Mouse (Mus musculus) ES-Bruce4 (cell line): ENCODE measurements around the gene Ltbp1. TPM values are rescaled to one million over a fixed set of nuclear protein-coding genes. Genes with fewer than 3 reads are reported as not detected.

Experiments used
- H3K27ac ChIP-seq: 2 replicates; pipeline ENCODE4 v1.5.1; 2012; ENCODE audit warnings: low read length, inconsistent platforms; ENCODE audit not compliant: insufficient read depth
- H3K27me3 ChIP-seq: 2 replicates; pipeline ENCODE4 v1.6.1; 2012; ENCODE audit warnings: mild to moderate bottlenecking, low read length, inconsistent platforms; ENCODE audit not compliant: control insufficient read depth, poor library complexity, insufficient read depth, severe bottlenecking
- H3K36me3 ChIP-seq: 2 replicates; pipeline ENCODE4 v1.6.1; 2012; ENCODE audit warnings: inconsistent platforms, mild to moderate bottlenecking, low read length, moderate library complexity; ENCODE audit not compliant: control insufficient read depth, poor library complexity, insufficient read depth, severe bottlenecking
- H3K4me1 ChIP-seq: one replicate; pipeline ENCODE4 v1.8.1; 2011; ENCODE audit warnings: low read length; ENCODE audit not compliant: control insufficient read depth, insufficient read depth
- H3K4me3 ChIP-seq: 2 replicates; pipeline ENCODE4 v1.5.1; 2011; ENCODE audit warnings: low read depth, mild to moderate bottlenecking, low read length
- H3K9ac ChIP-seq: 2 replicates; pipeline ENCODE4 v1.6.1; 2012; ENCODE audit warnings: low read depth, mild to moderate bottlenecking, inconsistent platforms; ENCODE audit not compliant: poor library complexity, severe bottlenecking
- H3K9me3 ChIP-seq: replicated peaks from 2 replicates; pipeline ENCODE4 v1.6.1; 2012; ENCODE audit warnings: mild to moderate bottlenecking, low read length, inconsistent platforms; ENCODE audit not compliant: control insufficient read depth, poor library complexity, insufficient read depth, severe bottlenecking
- CTCF ChIP-seq: IDR thresholded peaks from one replicate; pipeline ENCODE4 v1.8.1; 2011; ENCODE audit warnings: low read depth, low read length
- EP300 ChIP-seq: IDR thresholded peaks from 2 replicates; pipeline ENCODE4 v1.6.1; 2011; ENCODE audit warnings: low read depth, low read length; ENCODE audit not compliant: insufficient read depth
- POLR2A ChIP-seq: IDR thresholded peaks from one replicate; pipeline ENCODE4 v1.8.1; 2011; ENCODE audit warnings: low read length; ENCODE audit not compliant: insufficient read depth
- polyA plus RNA-seq: library from polyadenylated mRNA; stranded (reverse); fragments of >200 nt; gene quantifications from 2 replicates; pipeline ENCODE4 v1.2.4, GENCODE M21; 2011; ENCODE audit warnings: low read depth; ENCODE audit not compliant: missing spikeins, insufficient read depth, insufficient read length

Gene Ltbp1
- polyA plus RNA-seq, 1 experiment, result 9.1 TPM

- H3K9ac ChIP-seq, result no peak overlapping the region
- no peaks in the 10 kb centered on the region for H3K4me1 ChIP-seq
- no peak overlapping the region for H3K4me3 ChIP-seq
- no peak for TF ChIP-seq POLR2A
- TF ChIP-seq CTCF, result no peak
- no peak for TF ChIP-seq EP300
- no peak overlapping the region for H3K27ac ChIP-seq
- H3K36me3 ChIP-seq, result no peaks in the 10 kb centered on the region
- H3K27me3 ChIP-seq, result no peaks in the 10 kb centered on the region
- no peaks in the 10 kb centered on the region; the same call in 1 of the 2 replicates for H3K9me3 ChIP-seq
These were observed 155.7 kb downstream of the Ltbp1 start for GRCm38 (mm10) chr17:75161062-75161461.

- H3K27me3 ChIP-seq, result no peaks in the 10 kb centered on the region
- H3K27ac ChIP-seq, result no peak overlapping the region
- H3K9ac ChIP-seq, result no peak overlapping the region
- H3K4me3 ChIP-seq, result no peak overlapping the region
- no peaks in the 10 kb centered on the region for H3K36me3 ChIP-seq
- no peak for TF ChIP-seq POLR2A
- H3K4me1 ChIP-seq, result no peaks in the 10 kb centered on the region
- no peaks in the 10 kb centered on the region; the same call in 1 of the 2 replicates for H3K9me3 ChIP-seq
These were observed 156.6 kb downstream of the Ltbp1 start for GRCm38 (mm10) chr17:75161931-75162330.

- no peaks in the 10 kb centered on the region for H3K9me3 ChIP-seq
- no peak overlapping the region for H3K27ac ChIP-seq
- H3K27me3 ChIP-seq, result no peaks in the 10 kb centered on the region
- no peak overlapping the region for H3K9ac ChIP-seq
- no peaks in the 10 kb centered on the region for H3K36me3 ChIP-seq
- no peak for TF ChIP-seq CTCF
- TF ChIP-seq POLR2A, result no peak
- no peak for TF ChIP-seq EP300
- no peaks in the 10 kb centered on the region for H3K4me1 ChIP-seq
- no peak overlapping the region for H3K4me3 ChIP-seq
These were observed 159.2 kb downstream of the Ltbp1 start for GRCm38 (mm10) chr17:75164566-75164965.

- Histone ChIP-seq H3K27me3 (no peaks in the 10 kb centered on the region), H3K36me3 (no peaks in the 10 kb centered on the region), H3K9me3 (no peaks in the 10 kb centered on the region), H3K4me1 (no peaks in the 10 kb centered on the region), H3K9ac (no peak overlapping the region), H3K4me3 (no peak overlapping the region), H3K27ac (no peak overlapping the region)
- TF ChIP-seq CTCF, result no peak
- TF ChIP-seq EP300, result no peak
- TF ChIP-seq POLR2A, result no peak
These were observed 163.3 kb downstream of the Ltbp1 start for GRCm38 (mm10) chr17:75168572-75169200.

- no peak overlapping the region for H3K27ac ChIP-seq
- H3K27me3 ChIP-seq, result no peaks in the 10 kb centered on the region
- no peaks in the 10 kb centered on the region for H3K4me1 ChIP-seq
- no peaks in the 10 kb centered on the region for H3K36me3 ChIP-seq
- no peaks in the 10 kb centered on the region for H3K9me3 ChIP-seq
- TF ChIP-seq POLR2A (no peak), CTCF (no peak), EP300 (no peak)
- H3K9ac ChIP-seq, result no peak overlapping the region
- H3K4me3 ChIP-seq, result no peak overlapping the region
These were observed 166.3 kb downstream of the Ltbp1 start for GRCm38 (mm10) chr17:75171659-75172058.

- Histone ChIP-seq H3K4me3 (no peak overlapping the region), H3K36me3 (no peaks in the 10 kb centered on the region)
These were observed 167.4 kb downstream of the Ltbp1 start for GRCm38 (mm10) chr17:75172685-75173205.

More at GRCm38 (mm10) chr17:75172685-75173205, 167.4 kb downstream of the Ltbp1 start:
- Histone ChIP-seq H3K27me3 (no peaks in the 10 kb centered on the region), H3K27ac (no peak overlapping the region), H3K9ac (no peak overlapping the region), H3K4me1 (no peaks in the 10 kb centered on the region), H3K9me3 (no peaks in the 10 kb centered on the region)
- TF ChIP-seq CTCF (no peak), EP300 (no peak), POLR2A (no peak)
